Mouse (Mus musculus): ENCODE results near the gene Ice2. TPM values are rescaled to one million over a fixed set of nuclear protein-coding genes. Genes with fewer than 3 reads are reported as not detected.

Ice2 gene
- 12.7 TPM for polyA plus RNA-seq (2017; shearing (Covaris generic))

GRCm38 (mm10) chr9:69397760-69398452, at the start of gene Ice2:
TSS of gene Ice2 (plus strand) at chr9:69397906.

GRCm38 (mm10) chr9:69453066-69453900, 55.6 kb downstream of the Ice2 start, which contains the start of gene Anxa2:
TSS of gene Anxa2 (plus strand) at chr9:69453620.

Other genes starting within 250 kb of the Ice2 start
- gene Anxa2, start 55.7 kb downstream of the Ice2 start, polyA plus RNA-seq (2017; shearing (Covaris generic)) = 120 TPM

Measured in effector memory CD4-positive, alpha-beta T cell, adult 5 months (primary cell).